Mouse (Mus musculus) layer of hippocampus, adult 11-12 months (tissue): ENCODE measurements around the gene Vmn1r118.
"Not testable (repeated sequence)": the region's sequence is repeated elsewhere in the genome, so short reads cannot be mapped to it uniquely, and the experiment has no call there.

Source experiments
- DNase-seq: peaks from one replicate; pipeline ENCODE4 v3.0.0; 2022; ENCODE audit warnings: low spot score

Vmn1r118 gene

DNA sequence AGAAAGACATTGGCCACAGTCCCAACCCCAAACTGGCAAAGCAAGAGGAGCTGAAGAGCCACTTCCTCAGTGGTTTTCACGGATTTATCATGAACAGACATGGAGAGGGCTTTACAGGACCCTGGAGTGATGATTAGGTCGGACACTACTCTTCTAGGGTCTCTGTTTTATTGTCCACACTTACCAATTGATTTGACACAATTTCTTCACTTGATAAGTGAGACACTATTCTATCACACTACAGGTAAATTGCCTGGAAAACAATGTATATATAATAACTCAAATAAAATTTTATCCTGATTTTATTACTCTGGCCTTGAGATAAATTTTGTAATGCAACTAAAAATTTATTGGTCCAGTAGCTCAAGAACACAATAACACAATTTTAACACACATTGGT is at the start of gene Vmn1r118:
Gene Vmn1r118 (minus strand): TSS at position 101 of the 400 bp plus-strand sequence.
- not testable (repeated sequence) for DNase-seq

- not testable (repeated sequence) for DNase-seq
Observed at GRCm38 (mm10) chr7:20884021-20884420, 28.1 kb downstream of the Vmn1r118 start, which contains the start of gene Vmn1r117. TSS of gene Vmn1r117 (minus strand) at chr7:20884121.

DNA sequence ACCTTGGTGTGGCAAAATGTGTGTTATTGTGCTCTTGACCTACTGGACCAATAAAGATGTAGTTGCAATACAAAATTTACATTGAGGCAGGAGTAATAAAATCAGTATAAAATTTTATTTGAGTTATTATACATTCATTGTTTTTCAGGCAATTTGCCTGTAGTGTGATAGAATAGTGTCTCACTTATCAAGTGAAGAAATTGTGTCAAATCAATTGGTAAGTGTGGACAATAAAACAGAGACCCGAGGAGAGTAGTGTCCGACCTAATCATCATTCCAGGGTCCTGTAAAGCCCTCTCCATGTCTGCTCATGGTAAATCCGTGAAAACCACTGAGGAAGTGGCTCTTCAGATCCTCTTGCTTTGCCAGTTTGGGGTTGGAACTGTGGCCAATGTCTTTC is 40.2 kb downstream of the Vmn1r118 start, which contains the start of gene Vmn1r116:
Gene Vmn1r116 (plus strand): TSS at position 301 of the 400 bp plus-strand sequence.
- not testable (repeated sequence) for DNase-seq
